Mouse (Mus musculus) kidney, adult 11 months (tissue): ENCODE measurements around the gene Lrp2bp.

Experiments used
- DNase-seq: peaks from one replicate; pipeline ENCODE4 v3.0.0; 2022

Gene Lrp2bp

GRCm38 (mm10) chr8:45999138-45999783 is at the start of gene Lrp2bp:
Lrp2bp (plus strand) TSS chr8:45999303.
- DNase-seq: peak; percentile 57

- DNase-seq: no peak
These were observed 48.5 kb upstream of the Lrp2bp start for GRCm38 (mm10) chr8:45950622-45951021.

DNA sequence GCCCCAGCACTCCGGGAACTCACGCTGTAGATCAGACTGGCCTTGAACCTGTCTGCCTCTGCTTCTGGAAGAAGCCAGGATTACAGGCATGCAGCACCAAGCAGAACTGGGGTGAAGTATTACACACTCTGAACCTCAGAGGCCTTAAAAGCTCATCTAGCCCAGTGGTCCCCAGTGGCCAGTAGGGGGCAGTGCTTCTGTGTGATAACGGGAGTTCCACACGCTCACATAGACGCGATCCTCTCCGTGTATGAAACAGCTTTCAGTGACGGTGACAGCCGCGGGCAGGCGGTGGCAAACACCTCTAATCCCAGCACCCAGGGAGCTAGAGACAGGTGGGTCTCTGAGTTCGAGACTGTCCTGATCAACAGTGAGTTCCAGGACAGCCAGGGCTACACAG is 28.2 kb upstream of the Lrp2bp start:
- DNase-seq: no peak

- no peak for DNase-seq
These were observed 25.1 kb upstream of the Lrp2bp start for GRCm38 (mm10) chr8:45973988-45974505.

GRCm38 (mm10) chr8:45975126-45975836 is 23.8 kb upstream of the Lrp2bp start, which contains the start of the genes 1700029J07Rik and Ufsp2:
1700029J07Rik (minus strand) TSS chr8:45975252.
Ufsp2 (plus strand) TSS chr8:45975528.
- DNase-seq: peak; percentile 97

GRCm38 (mm10) chr8:45975837-45976468 is 23.1 kb upstream of the Lrp2bp start:
- no peak for DNase-seq

DNA sequence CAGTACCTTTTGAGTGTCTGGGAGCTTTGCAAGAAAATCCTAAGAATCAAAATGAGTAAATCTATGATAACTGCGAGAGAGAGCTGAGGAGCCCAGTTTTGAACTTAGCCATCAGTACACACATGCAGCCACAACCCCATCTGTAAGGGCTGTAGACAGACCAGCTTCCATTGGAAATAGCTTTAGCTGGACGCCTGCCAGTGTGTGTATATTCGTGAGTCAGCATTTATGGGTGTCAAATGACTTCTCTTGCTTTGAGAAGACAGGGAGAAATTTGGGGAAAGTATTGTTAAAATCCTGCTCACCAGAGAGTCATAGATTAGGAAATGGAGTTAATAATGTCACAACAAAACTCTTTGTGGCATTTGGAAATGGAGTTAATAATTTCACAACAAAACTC is 12.4 kb upstream of the Lrp2bp start:
- no peak for DNase-seq

GRCm38 (mm10) chr8:45988189-45988588 is 10.9 kb upstream of the Lrp2bp start:
- no peak for DNase-seq

DNA sequence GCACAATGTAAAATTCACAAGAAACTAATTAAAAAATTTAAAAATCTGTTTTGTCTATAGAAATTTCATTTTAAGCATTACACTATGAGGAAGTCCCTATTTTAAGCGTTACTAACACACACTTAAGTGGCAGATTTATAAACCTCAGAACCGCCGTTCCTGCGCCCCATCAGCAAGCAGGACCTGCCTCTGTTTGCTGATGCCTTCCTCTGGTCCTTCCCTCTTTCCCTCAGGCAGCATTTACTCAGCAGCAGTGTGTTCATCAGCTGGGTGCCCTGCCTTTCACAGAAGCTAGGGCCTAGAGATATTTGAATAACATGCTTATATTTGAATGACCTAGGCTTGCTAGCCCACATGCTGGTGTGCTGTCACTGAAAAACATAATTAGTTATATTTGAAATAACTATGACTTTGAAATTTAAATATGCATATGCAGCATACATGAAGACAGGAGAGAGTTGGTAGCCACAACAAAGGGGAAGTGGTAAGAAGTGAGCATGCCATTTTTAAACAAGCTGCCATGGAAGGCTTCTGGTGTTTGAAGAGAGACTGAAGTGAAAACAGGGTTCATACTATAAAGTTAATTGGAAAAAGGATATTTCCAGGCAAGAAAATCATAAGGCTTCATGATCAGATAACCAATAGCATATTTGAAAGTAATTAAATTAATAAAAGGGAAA is 8.3 kb upstream of the Lrp2bp start:
- DNase-seq: no peak

DNA sequence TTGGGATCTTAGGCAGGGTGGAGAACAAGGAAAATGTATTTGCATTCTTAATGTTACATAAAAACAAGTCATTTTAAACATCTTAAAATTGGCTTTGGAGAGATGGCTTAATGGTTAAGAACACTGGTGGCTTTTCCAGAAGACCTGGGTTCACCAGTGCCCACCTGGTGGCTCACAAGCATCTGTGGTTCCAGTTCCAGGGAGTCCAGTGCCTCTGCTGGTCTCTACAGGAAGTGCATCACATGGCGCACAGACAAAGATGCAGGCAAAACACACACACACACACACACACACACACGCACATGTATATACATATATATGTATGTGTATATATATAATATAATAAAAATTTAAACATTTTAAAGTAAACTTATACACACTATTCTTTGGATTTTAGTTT is 5.0 kb upstream of the Lrp2bp start:
- DNase-seq: no peak

GRCm38 (mm10) chr8:45995576-45995975 is 3.5 kb upstream of the Lrp2bp start:
- DNase-seq: no peak

- DNase-seq: no peak
These were observed 875 bp upstream of the Lrp2bp start for GRCm38 (mm10) chr8:45998228-45998627.

- peak; percentile 98 for DNase-seq
These were observed 942 bp downstream of the Lrp2bp start for GRCm38 (mm10) chr8:45999784-46000705.

DNA sequence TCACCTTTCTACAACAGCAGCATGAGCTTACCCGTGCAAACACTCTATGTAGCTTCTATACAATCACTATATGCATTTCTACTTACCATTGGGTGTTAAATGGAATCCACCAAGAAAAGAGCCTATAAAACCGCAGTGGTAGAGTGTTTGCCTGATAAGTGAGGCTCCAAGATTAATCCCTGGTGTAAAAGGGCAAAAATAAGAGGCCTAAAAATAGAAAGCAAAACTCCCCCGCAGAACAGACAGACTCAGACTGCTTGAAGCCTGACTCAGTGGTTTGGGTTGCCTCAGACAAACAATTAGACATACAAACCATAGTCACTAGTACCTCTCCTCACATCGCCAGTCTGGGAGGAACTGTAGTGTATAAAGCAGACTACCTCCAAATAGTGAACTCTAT is 6.5 kb downstream of the Lrp2bp start, which contains the start of gene Ankrd37:
Ankrd37 (minus strand) TSS at position 112 of the 400 bp plus-strand sequence.
- DNase-seq: no peak

DNA sequence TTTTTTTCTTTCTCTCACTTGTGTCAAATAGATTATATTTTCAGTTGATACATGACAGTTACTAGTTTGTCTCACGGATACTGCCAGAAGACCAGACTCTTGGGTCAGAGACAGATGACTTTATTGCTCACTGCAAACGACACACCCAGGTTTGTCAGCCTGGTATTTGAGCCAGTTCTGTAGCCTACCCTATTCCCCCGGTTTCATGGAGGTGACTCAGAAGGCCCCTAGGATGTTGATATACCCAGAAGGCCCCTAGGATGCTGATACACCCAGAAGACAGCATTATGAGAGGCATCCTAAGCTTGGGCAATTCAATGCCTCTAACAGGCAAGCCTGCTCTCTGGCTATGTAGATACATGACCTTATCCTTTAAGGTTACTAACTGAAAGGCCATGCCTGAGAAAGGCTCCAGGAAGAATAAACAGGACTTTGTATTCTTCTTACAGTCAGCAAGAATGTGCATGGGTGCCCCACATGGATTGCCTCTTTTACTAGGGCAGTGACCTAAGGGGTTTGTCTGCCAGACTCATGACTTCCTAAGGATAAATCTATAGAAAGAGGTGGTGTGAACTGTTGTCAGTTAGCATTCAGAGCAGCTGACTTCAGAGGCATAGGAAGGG is 8.1 kb downstream of the Lrp2bp start:
- no peak for DNase-seq

DNA sequence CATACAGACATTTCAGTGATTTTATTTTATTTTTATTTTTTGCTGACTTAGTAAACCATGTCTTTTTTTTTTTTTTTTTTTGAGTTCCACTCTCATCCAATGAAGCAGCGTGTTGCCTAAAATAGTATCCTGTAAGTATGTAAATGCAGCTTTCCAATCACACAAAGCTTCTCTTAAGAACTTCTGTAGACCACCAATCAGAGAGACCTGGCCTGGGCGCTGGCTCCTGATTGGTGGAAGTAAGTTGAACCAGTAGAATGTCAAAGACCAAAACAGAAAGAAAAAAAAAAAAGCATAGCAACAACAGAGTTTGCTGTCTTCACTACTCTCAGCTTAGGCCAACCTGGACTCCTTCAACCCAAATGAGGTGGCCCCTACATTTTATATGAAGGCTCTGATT is 11.2 kb downstream of the Lrp2bp start:
- no peak for DNase-seq

DNA sequence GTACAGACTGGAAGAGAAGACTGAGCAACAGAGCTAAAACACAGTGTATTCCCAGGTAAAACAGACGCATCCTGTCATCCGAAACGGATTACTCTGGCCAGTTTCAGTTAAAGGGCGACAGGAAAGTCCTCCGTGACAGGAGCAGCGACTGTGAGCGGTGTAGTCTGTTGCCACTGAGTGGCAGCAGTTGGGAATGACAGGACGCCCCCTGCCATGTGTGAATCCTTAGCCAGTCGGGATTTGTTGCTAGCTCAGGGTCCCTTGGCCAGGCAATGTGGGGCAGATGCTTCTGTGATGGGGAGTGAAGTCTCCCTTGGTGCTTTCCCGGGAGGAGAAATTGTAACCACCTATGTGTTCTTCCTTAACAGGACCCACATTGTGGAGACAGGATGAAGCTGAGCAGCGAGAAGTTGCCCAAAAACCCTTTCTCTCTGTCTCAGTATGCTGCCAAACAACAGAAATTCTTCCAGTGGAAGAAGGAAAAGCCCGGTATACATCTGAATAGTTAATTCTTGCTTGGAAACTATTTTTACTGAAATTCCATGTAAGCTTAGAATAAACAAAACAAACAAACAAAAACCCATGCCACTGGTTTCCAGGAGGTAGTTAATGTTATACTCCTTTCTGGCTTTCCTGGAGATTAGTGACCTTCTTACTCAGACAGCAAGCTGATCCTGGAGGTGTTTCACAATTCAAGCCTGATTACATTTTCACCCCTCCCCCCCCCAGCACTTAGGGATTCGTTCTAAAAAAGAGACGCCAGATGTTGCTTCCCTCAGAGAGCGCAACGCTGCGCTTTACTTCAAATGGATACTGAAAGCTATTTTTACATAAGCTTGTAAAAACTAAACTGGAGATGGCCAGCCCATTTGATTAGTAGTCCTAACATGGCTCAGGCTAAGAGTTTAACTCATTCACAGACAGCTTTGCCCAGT is 11.9 kb downstream of the Lrp2bp start:
- peak; percentile 37 for DNase-seq

DNA sequence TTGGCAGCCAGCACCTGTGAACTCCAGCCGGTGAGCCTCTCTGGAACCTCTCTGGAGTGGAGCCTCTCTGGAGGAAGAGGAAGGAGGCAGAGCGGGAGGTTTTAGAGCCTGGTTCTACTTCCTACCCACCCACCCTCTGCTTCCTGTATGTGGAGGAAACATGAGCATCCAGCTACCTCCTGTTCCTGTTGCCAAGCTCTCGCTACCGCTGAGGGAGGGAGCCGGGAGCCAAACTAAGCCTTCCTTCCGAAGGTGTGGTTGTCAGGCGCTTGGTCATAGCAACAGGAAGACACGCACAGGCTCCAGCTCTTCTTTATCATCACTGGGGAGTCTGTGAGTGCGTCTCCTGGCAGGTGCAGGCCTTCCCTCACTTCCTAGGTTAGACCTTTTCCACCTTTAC is 23.1 kb downstream of the Lrp2bp start:
- no peak for DNase-seq

- DNase-seq: no peak
These were observed 23.7 kb downstream of the Lrp2bp start for GRCm38 (mm10) chr8:46022758-46023157.

GRCm38 (mm10) chr8:46024392-46024791 is 25.3 kb downstream of the Lrp2bp start:
- DNase-seq: no peak
